Mouse (Mus musculus): ENCODE results near the gene Dhx37. TPM values are rescaled to one million over a fixed set of nuclear protein-coding genes. Genes with fewer than 3 reads are reported as not detected.

Dhx37 gene
- 42.3 and 139 TPM in 2 replicates for polyA plus RNA-seq (2012; ENCODE audit: low replicate concordance)

DNA sequence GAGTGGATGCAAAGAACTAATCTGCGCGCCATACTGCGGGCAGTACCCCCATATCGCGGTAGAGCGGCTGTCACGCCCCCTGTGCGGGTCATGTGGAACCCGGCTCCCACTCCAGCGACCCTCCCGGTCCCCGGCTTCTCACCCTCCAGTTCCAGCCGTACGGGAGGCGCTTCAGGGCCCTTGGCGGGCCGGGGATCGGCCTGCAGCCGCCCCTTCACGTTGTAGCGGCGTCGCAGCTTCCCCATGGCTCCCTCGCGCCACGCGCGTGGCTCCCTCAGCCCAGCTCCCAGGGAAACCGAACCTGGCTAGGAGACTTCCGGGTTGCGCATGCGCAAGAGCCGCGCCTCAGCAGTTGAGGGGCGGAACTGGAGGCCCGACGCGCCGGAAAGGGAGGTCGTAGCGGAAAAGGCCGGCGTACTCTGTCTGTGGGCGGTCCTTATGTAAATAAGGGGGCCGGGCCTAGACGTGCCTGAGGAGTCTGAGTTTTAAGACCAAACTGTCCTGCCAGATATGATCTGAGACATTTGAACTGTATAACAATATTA is at the start of gene Dhx37:
Gene Dhx37 (minus strand): TSS at position 329 of the 545 bp plus-strand sequence.

DNA sequence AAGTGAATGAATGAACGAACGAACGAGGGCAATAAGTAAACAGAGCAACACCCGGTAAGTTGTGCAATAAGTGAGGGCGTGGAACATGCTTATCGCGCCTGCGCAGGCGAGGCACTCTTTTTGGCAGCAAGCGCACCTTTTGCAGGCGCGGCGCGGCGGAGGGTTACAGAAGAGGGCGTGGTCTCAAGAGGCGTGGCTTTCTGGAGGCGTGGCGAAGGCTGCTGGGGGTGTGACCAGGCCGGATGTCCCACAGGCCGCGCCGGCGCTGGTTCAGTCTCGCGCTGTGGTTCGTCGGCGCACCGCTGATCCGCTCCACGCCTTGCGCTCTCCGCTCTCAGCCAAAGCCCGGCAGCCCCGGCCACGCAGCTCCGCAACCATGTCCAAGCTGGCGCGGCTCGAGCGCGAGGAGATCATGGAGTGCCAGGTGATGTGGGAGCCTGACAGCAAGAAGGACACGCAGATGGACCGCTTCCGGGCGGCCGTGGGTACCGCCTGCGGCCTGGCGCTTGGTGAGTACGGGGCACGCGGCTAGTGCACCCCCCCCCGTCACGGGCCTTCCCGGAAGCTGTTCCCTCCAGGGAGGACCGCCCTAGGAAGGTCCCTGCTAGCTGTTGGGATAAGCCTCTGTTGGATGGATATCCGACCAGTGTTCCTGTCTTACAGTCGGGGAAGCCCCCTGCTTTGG is 41.8 kb upstream of the Dhx37 start, which contains the start of gene Aacs:
Gene Aacs (plus strand): TSS at position 214 of the 685 bp plus-strand sequence.

DNA sequence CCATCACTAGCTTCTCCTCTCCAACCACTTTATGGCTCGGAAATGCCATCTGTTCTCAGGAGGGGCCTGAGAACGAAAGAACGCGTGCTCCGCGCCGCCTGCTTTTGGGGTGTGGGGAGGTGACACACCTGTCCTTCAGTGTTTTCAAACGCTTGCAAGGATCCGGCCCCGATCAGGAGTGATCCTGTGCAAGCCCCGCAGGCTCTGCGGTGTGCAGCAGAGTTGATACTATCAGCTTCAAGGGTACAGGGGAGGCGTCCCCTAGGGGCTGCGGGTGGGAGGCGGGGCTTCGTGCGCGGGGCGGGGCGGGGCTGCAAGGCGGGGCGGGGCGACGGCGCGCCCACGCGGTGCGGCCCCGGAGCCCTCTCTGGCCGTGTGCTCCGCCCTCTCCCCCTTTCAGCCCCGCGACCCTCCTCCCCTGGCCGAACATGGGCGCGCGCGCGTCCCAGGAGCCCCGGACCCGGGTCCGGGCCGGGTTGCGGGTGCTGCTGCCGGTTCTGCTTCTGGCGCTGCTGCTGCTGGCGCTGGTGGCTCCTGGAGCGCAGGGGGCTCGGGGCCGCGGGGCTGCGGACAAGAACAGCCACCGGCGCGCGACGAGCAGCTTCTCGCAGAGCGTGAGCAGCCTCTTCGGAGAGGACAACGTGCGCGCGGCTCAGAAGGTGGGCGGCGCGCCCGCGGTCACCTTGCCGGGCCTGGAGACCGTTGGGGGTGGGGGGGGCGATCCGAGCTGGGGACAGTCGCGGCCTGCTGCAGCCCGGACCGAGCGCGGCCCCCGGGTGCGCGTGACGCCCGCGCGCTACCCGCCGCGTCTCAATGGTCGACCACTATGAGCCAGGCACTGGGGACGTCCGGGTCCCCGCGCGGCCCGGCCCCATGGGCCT is 7.6 kb upstream of the Dhx37 start, which contains the start of gene Bri3bp:
Gene Bri3bp (plus strand): TSS at position 335 of the 881 bp plus-strand sequence.

DNA sequence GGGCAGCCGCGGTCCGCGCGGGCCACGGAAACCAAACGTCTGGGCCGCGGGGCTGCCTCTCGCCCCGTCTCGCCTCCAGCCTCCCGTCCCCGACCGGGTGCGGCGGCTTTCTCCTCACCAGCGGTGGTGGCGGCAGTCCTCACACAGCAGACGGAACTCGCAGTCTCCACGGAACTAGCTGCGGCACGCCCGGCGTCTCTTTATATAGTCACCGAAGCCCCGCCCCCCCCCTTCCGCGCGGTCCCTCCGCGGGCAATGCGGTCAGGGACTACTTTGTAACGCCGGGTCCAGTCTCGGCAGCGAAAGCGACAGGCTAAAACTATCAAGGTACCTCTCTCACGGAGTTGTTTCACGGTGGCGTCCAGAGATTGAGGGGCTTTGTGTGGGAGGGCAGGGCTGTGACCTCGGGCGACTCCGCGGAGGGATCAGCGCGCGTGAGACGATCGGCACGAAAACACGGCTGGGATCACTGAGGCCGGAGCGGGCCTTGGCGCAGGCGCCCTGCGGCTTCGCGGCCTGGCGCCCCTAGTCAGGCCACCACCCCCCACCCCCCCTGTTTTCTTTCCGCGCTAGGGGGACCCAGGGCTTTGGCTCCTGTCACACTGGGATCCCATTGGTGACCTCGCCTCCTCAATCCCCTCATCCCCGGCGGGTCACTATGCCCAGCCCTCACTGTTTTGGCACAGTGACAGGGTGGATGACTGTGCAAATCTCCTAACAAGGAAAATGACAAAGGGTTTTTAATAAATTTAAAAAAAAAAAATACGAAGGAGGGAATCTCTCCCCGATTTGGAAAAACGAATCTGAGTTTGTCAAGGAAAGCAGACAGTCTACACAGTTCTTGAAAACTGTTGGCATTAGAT is 44.1 kb downstream of the Dhx37 start, which contains the start of gene Ubc:
Gene Ubc (minus strand): TSS at position 624 of the 863 bp plus-strand sequence.

DNA sequence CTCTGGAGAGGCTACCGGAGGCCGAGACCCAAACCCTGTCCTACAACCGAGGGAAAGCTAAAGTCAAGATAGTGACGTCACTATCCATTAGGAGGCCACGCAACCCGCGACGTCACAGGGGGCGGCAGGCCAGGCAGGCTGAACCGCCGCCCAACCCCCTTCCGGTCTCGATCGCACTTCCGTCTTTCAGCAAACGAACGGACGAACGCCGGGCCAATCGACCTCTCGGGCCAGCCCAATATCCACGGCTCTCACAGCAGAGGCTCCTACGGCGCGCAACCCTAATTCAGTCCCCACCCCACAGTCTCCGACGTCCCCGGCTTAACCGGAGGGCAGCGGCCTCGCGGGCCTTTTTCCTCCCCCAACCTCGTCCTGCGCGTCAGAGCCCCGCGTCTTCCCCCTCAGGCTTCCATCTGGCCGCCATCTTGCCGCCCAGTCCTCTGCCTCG is 44.8 kb downstream of the Dhx37 start, which contains the start of gene Gm10382:
Gene Gm10382 (plus strand): TSS at position 192 of the 448 bp plus-strand sequence.

Other genes starting within 250 kb of the Dhx37 start
- gene Scarb1, start 93.0 kb downstream of the Dhx37 start, polyA plus RNA-seq (2012; ENCODE audit: low replicate concordance) = 42.3 and 99.0 TPM in 2 replicates
- gene Gm10382, start 44.8 kb downstream of the Dhx37 start, polyA plus RNA-seq (2012; ENCODE audit: low replicate concordance) = 0.28 and 0.48 TPM in 2 replicates
- gene Ubc, start 43.9 kb downstream of the Dhx37 start, polyA plus RNA-seq (2012; ENCODE audit: low replicate concordance) = 47.9 and 121 TPM in 2 replicates
- 25.4 and 28.0 TPM in 2 replicates for gene Bri3bp, start 7.4 kb upstream of the Dhx37 start, polyA plus RNA-seq (2012; ENCODE audit: low replicate concordance)
- gene Aacs, start 41.7 kb upstream of the Dhx37 start, polyA plus RNA-seq (2012; ENCODE audit: low replicate concordance) = 11.7 and 12.2 TPM in 2 replicates
- not detected in 2 replicates for gene Tmem132b, start 97.7 kb upstream of the Dhx37 start, polyA plus RNA-seq (2012; ENCODE audit: low replicate concordance)